Mouse (Mus musculus): ENCODE data around the gene Slc27a1.

The Slc27a1 gene

DNA sequence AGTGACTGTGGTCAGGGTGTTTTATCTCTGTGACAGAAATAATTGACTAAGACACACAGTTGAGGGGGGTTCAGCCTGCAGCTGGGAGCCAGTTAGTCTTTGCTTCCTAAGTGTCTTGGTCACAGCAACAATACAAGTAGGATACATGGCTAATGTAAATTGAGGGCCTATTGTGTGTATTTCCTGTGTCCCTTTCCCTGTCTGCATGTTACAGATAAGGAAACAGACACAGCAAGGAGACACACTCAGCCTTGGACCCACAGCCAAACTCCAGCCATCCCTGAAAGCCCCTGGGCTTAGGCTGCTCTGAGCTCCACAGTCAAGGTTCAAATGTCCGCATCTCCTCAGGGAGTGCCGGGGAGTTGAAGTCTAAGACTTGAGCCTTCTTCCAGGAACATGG is 14.0 kb upstream of the Slc27a1 start:
- DNase-seq (ENCODE audit: low read depth, low spot score) = no peak

DNA sequence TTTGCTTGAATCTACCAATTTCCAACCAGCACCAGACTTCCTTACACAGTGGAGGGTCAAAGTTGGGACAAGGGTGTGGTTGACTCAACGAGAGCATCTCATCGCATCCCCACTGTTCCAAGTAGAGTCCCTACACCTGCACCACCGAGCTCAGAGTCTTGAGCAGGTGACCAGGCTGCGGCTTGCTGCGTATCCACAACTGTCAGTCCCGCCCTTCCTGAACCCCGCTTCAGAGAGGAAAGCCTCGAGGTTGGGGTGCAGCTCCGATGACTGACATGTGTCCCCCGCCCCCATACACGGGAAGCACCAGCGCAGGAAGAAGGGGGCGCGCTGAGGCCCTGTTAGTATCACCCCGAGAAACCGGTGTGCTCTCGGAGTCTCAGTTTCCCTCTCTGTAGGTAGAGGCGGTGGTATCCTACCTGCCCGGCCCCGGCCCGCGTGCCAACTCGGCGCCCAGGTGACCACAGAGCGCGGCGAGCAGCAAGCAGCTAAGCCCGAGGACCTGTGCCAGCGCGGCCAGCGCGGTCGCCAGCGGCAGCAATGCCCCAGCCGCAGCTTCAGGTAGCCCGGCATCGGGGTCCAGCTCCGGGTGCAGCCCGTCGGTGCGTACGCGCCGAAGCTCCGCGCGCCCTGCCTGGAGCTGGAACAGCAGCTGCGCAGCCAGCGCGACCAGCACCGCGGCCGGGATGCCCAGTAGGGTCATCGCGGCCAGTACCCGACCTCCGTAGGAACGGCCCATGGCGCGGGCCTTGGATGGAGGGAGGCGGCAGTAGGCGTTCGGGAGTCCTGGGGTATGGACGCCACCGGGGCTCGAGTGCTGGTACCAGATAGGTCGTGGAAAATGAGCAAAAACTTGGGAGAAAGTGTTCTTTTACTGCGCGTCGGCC is 10.4 kb upstream of the Slc27a1 start, which contains the start of gene Tmem221:
Gene Tmem221, minus strand, starts transcription at position 801 of the 887 bp plus-strand sequence.
- DNase-seq (ENCODE audit: low read depth, low spot score) = peak; percentile 55

DNA sequence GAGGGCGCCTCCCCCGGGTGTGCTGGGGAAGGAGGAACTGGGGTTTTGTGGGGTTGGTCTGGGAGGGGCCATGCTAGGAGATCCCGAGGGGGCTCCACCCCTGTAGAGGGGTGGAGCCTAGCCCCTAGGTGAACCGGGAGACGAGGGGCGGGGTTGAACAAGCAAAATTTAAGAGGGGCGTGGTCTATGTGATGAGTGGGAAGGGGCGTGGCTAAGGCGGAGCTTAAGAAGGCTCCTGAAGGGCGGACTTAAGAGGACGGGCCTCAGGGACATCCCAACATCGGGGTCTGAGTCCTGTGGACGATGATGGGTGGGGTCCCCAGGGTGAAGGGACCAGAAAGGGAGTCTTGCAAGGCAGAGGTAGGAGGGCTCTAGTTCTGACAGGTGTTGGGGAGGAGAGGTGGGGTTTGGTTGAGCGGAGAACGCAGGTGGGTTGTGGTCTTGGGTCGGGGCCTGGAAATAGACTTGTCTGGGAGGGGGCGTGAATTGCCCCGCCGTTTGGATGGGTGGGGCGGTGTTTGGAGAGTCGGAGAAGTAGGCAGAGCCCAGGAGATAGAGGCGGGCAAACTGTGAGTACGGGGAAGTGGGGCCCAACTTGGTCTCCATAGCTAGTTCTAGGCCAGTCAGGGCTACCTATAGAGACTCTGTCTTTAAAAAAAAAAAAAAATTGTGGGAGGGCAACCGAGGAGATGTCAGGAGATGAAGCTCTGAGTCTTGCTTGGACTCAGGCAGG is 9.6 kb upstream of the Slc27a1 start:
- peak; percentile 87 for DNase-seq (ENCODE audit: low read depth, low spot score)

DNA sequence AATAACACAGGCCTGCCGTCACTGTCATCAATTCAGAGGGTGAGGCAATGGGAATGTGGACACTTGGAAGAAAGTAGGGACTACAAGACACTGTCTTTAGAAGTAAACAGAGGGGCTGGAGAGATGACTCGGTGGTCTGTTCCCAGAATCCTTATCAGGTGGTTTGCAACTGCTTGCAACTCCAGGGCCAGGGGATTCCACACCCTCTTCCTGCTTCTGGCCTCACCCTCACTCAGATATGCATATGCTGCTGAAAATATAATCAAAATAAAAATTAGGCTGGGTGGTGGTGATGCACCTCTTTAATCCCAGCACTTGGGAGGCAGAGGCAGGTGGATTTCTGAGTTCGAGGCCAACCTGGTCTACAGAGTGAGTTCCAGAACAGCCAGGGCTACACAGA is 8.6 kb upstream of the Slc27a1 start:
- DNase-seq (ENCODE audit: low read depth, low spot score) = no peak

DNA sequence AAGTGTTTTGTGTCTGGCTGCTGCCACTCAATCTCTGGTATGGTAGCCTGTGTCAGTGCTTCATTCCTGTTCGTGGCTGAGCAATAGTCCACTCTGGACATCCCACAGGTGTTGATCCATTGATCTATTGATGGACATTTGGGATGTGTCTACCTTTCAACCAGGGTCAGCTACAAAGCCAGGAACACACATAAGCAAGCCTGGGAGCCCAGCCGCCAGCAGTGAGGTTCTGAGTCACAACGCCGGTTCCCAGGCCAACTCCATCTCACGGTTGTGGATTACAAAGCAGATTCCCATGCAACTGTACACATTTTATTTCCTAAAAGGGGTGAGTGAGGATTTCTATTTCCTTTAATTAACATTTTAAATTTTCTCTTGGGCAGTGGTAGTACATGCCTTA is 7.9 kb upstream of the Slc27a1 start:
- DNase-seq (ENCODE audit: low read depth, low spot score) = no peak

DNA sequence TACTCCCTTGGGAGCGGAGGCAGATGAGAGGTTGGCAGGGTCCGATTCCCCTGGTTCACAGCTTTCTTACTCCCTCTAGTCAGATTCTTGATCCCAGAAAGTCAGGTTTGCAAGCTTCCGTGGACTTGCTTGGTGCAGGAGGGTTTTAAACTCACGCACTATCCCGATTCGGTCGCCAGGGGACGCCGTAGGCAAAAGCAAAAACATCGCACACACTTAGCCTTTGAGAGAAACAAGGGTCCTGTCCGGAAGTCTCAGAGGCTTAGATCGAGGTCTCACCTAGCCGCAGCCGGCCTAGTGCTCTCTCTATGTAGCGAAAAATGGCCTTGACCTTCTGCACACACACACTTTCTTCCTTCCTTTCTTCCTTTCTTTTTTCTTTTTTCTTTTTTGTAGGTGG is 7.3 kb upstream of the Slc27a1 start:
- DNase-seq (ENCODE audit: low read depth, low spot score) = peak; percentile 92

DNA sequence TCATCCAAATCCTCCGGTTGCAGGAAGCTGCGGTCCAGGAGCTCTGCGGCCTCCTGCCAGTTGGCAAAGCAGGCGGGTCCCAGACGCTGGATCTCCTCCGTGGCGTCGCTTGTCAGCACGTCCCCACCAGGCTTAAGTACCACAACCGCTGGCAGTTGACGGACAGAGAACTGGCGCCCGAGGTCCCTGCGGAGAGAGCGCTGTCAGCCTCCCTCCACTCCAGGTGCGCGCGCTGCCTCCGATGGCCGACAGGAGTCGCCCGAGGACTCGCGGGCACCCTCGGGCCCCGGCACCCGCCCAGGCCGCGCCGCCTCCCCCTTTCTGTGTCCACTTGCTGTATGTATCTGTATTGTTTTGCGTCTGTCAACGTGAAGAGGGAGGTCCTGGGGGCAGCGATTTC is 5.9 kb upstream of the Slc27a1 start:
- DNase-seq (ENCODE audit: low read depth, low spot score) = peak; percentile 87

DNA sequence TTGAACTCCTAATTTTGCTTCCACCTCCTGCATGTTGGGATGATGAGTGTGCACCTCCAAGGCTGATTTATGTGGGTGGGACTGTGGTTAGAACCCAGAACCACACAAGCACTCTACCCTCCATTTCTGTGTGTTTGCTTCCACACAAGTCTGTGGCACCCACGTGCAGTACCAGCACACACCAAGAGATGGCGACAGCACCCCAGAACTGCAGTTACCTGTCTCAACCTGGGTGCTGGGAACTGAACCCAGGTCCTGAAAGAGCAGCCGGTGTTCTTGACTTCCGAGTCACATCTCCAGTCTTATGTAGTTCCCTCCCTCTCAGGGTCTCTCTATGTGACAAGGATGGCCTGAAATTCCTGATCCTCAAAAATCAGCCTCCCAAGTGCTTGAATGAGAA is 4.7 kb upstream of the Slc27a1 start:
- DNase-seq (ENCODE audit: low read depth, low spot score) = peak; percentile 24

DNA sequence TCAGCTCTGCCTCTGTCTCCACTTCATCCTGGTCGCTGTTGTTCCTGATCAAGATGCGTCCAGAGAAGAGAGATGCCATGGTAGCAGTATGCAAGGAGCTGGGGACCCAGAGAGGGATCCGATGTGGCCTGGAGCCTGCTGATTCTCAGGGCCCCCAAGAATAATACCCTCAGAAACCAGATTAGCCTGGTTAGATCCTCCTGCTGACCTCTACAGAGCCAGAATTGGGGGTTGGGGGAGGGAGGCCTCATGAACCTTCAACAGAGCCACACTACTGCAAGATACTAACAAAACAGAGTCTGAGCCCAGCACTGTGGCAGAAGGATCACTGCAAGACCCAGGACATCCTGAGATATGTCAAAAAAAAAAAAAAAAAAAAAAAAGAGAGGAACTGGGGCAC is 2.2 kb upstream of the Slc27a1 start, which contains the start of gene Nxnl1:
Gene Nxnl1, minus strand, starts transcription at position 101 of the 400 bp plus-strand sequence.
- no peak for DNase-seq (ENCODE audit: low read depth, low spot score)

DNA sequence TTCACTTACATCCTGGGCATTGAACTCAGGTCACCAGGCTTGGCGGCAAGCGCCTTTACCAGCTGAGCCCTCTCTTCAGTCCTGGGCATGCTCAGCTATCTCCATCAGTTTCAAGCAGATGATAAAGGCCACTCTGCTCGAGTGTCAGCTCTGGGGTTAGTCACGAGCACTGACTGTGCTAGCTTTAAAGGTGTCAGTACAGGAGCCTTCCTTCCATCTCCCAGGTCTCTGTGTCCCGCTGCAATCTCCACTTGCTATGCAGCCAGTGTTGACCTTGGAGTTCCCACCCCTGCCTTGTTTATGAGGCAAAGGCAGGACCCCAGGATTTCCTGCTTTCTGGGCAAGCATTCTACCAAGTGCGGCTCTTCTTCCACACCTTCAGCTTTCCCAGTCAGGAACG is 1.1 kb upstream of the Slc27a1 start:
- DNase-seq (ENCODE audit: low read depth, low spot score) = no peak

DNA sequence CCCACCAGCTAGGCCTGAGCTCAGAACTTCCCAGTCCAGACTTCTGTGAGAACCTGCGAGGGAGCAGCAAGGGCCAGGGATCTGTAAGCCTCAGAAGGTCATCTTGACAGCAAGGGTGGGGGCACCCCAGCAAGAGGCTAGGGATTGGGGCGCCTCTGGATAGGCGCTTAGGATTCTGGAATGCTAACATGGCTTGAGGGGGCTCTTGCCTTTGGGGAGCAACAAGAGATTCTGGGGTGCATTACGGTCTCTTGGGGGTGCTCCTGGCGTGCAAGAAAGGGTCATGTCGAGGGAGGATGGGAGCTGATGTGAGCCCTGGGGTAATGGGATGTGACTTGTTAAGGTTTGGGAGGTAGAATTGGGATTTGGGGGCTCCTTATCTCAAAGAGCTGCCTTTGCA is 259 bp downstream of the Slc27a1 start:
- DNase-seq (ENCODE audit: low read depth, low spot score) = no peak

DNA sequence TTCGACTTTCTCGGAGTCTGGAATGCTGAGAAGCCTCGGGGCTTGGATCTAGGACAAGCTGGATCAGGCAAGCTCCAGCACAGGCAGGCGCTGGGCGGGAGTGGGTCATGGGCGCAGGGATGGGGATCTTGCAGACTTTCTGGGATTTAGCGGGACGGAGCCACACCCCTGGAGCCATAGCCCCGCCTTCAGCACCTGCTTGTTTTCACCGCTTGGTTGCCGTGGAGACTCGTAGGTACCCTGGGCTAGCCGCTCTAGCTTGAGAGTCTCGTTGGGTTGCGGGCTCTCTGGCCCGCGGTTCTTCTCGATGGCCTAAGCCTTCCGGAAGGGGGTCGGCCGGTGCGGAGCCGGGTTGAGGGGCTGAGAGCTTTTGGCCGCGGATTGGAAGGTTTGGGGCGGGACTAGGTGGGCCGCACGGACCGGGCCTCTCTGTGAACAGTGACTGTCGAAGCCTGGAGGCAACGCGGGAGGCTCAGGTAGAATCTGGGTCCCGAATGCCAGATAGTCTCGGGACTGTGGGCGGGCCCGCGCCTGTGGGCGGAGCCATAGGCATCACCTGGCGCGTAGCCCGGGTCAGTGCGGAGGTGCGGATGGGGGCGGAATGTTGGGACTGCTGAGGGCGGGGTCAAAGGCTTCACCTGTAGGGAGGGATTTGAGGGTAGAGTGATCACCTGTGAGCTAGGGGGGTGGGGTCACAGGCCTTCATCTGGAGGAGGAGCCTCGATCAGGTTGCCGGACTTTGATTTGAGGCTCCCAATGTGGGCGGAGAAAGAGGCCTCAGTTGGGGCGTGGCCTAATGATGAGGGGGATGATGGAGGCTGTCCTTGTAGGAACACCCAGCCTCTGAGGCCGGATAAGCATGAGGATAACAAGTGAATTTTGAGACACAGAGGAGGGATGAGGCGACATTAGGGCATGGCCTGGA is 946 bp downstream of the Slc27a1 start:
- DNase-seq (ENCODE audit: low read depth, low spot score) = peak; percentile 83

DNA sequence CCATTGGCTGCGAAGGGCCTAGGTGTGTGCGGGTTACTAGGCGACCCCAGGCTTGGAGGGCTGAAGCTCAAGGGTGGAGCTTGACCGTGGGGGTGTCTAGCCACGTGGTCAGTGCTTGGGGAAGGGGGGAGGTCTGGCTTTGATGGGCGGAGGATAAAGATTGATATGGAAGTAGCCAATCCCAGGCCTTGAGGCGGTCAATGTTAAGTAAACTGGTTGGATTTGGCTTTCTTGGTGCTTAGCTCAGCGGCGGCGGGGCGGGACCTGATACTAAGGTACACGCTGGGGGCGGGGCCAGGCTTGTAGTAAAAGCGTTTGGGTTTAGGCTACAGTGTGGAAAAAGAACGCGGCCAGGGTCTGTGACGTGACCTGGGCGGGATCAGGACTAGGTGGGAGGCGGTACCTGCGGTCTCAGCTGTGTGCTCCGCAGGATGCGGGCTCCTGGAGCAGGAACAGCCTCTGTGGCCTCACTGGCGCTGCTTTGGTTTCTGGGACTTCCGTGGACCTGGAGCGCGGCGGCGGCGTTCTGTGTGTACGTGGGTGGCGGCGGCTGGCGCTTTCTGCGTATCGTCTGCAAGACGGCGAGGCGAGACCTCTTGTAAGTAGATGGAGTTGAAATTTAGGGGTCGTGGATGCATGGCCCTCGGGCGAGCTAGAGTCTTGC is 1.7 kb downstream of the Slc27a1 start:
- peak; percentile 95 for DNase-seq (ENCODE audit: low read depth, low spot score)

DNA sequence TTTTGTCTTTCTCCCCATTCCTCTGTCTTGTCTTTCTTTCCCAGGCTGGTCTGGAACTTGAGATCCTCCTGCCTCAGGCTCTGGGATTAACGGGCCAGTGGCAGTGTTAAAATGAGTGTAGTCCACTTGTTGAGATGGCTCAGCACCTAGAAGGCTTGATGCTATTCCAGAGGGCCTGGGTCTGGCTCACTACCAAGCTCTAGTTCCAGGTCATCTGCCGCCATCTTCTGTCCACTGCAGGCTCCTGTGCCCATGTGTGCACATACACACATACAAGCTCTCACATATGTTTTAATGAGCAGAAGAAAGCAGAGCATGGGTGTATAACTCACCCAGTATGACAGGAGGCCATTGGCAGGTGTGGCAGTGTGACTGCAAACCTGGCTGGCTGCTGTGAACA is 3.4 kb downstream of the Slc27a1 start:
- DNase-seq (ENCODE audit: low read depth, low spot score) = no peak

DNA sequence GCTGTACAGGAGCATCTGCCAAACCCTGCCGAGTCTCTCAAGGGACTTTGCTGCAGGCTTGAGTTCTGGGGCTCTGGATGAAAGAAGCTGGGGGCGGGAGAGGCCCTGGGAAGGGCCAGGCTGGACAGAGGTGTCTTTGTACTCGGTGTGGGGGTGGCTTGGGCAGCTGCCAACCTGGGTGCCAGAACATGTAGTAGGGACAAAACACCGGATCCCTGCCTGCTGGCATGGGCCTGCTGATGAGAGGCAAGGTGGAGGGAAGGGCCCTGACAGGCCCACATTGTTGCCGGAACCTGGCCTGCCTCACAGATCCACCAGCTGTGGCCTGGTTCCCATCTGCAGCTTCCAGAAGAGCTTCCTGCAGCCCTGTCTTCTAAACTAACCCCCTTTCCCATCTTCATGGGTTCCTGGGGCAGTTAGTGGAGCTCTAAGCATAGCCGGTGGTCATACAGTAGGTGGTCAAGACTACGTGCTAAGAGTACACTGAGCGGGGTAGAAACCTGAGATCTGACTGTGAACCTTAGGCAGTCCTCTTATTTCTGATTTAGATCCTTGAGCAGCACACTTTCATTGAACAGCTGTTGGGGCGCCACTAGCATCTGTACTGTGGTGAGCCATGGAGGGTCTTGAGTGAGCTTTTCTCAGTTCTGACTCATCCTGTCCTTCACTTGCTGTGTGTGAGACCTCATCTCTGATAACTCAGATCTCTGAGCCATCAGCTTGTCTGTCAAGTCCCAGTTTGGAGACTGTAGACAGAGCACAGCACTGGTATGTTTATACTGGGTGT is 4.4 kb downstream of the Slc27a1 start:
- DNase-seq (ENCODE audit: low read depth, low spot score) = no peak

DNA sequence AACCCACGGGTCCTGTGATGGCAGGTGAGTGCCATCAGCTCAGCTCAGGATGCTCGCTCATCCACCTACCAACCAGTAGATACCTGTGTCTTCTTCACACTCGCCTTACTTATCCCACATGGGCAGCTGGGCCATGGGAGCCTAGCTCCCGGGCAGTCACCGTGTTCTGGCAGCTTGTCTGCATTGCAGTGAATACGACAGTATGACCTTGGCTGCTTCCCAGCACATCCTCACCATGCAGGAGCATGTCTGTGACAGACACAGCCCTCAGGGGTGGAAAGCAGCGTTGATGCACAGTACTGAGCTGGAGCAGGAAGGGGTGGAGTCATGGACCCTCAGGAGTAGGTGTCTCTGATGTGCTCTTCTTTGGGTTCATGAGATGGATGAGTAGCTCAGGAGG is 5.7 kb downstream of the Slc27a1 start:
- no peak for DNase-seq (ENCODE audit: low read depth, low spot score)

DNA sequence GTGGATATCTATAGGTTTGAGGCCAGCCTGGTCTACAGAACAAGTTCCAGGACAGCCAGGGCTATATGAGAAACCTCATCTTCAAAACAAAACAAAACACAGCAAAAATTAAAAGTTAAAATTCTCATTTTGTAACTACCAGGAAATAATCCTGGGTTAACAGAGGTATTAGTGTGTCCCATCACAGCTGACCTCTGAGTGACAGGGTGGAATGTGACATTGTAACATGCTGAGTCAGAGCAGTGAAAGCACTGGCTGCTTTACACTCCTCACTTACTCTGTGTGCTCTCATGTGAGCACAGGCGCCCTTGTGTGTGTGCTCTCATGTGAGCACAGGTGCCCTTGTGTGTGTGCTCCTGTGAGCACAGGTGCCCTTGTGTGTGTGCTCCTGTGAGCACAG is 6.3 kb downstream of the Slc27a1 start:
- DNase-seq (ENCODE audit: low read depth, low spot score) = no peak

DNA sequence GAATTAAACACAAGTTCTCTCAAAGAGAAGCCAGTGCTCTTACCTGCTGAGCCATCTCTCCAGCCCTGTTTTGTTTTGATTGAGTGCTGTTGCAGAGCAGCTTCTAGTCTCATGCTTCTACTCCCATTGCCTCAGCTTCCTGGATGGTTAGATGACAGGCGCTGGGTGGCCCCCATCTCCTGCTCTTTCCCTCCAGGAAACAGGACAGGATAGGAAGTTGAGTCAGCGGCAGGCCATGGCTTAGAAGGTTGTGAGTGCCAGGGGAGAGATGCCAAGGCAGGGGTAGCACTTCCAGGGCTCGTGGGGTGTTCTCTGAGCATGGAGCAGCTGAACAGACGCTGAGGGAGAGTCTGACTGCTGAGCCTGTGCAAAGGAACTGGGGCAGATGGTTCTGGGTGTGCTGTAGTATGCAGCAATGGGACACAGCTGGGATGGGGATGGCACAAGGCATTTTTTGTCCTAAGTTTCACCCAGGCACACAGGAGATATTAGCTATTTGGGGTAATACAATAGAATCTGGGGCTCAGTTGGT is 9.2 kb downstream of the Slc27a1 start:
- no peak for DNase-seq (ENCODE audit: low read depth, low spot score)

DNA sequence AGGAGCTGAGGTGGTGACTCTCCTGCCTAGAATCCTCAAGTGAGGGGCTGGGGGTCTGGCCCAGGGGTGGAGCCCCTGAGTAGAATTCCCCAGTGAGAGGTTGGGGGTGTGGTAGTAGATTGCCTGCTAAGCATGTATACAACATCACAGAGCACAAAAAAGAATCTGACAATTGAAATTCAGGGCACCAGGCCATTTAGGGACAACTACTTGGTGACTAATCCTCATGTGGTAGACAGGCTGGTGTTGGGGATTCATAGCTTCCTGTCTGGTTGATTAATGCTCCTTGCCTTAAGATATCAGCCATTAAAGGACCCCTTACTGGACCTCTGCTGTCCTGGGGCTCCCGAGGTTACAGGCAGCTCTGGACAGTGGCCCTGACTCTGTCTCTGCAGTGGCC is 10.3 kb downstream of the Slc27a1 start:
- DNase-seq (ENCODE audit: low read depth, low spot score) = no peak

DNA sequence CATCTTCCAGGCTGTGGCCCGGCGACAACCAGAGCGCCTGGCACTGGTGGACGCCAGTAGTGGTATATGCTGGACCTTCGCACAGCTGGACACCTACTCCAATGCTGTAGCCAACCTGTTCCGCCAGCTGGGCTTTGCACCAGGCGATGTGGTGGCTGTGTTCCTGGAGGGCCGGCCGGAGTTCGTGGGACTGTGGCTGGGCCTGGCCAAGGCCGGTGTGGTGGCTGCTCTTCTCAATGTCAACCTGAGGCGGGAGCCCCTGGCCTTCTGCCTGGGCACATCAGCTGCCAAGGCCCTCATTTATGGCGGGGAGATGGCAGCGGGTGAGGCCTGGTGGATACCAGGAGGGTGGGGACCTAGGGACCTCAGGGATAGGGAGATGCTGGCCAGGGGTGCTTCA is 10.8 kb downstream of the Slc27a1 start:
- DNase-seq (ENCODE audit: low read depth, low spot score) = no peak

All from CD4-positive, CD25-positive, alpha-beta regulatory T cell, adult 2 months (primary cell).